Mouse (Mus musculus) E14TG2a.4 (cell line): ENCODE measurements around the gene Cyp2ab1.
"Not testable (repeated sequence)": the region's sequence is repeated elsewhere in the genome, so short reads cannot be mapped to it uniquely, and the experiment has no call there.

Source experiments
- H3K27me3 ChIP-seq: 2 replicates; pipeline ENCODE4 v1.6.1; 2014; ENCODE audit warnings: low read length, control low read depth; ENCODE audit not compliant: insufficient read depth
- H3K36me3 ChIP-seq: 2 replicates; pipeline ENCODE4 v1.6.1; 2014; ENCODE audit warnings: low read length, control low read depth; ENCODE audit not compliant: insufficient read depth
- H3K4me1 ChIP-seq: replicated peaks from 2 replicates; pipeline ENCODE4 v1.6.1; 2014; ENCODE audit warnings: low read depth, low read length, control low read depth
- H3K4me3 ChIP-seq: replicated peaks from 2 replicates; pipeline ENCODE4 v1.5.1; 2014; ENCODE audit warnings: mild to moderate bottlenecking, low read length
- H3K9me3 ChIP-seq: 2 replicates; pipeline ENCODE4 v1.6.1; 2014; ENCODE audit warnings: low read length, control low read depth
- CTCF ChIP-seq: conservative IDR thresholded peaks from 2 replicates; pipeline ENCODE4 v1.5.1; 2014; ENCODE audit warnings: low read length
- NANOG ChIP-seq: IDR thresholded peaks from 2 replicates; pipeline ENCODE4 v1.6.1; 2014; ENCODE audit warnings: borderline replicate concordance, low read length, mixed read lengths
- POU5F1 ChIP-seq: IDR thresholded peaks from 2 replicates; pipeline ENCODE4 v1.6.1; 2014; ENCODE audit warnings: low read length, borderline replicate concordance

The Cyp2ab1 gene

DNA sequence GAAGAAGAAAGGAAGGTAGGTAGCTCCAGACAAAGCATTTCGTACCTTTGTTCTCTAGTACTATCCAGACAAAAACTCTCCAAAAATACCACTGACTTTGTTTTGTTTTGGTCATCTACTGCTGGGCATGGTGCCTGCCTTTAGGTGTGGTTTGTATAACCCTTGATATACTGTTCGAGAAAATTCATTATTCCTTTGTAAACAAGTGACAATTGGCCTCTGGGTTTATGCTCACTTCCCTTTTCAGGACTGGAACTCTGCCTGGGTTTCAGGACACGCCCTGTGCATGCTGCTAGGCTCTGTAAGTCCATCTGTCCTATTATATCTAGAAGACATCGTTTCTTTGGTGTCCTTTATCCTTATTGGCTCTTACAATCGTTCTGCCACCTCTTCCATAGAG lies at the start of gene Cyp2ab1:
Gene Cyp2ab1 (minus strand): TSS at position 119 of the 400 bp plus-strand sequence.
- Histone ChIP-seq H3K27me3 (no peaks in the 10 kb centered on the region), H3K36me3 (peaks cover 17% of the 10 kb centered on the region), H3K9me3 (no peaks in the 10 kb centered on the region), H3K4me3 (no peak within 1 kb of the TSS), H3K4me1 (peaks cover 14% of the 10 kb centered on the region)
- TF ChIP-seq POU5F1 = no peak
- TF ChIP-seq CTCF = no peak
- TF ChIP-seq NANOG = no peak

DNA sequence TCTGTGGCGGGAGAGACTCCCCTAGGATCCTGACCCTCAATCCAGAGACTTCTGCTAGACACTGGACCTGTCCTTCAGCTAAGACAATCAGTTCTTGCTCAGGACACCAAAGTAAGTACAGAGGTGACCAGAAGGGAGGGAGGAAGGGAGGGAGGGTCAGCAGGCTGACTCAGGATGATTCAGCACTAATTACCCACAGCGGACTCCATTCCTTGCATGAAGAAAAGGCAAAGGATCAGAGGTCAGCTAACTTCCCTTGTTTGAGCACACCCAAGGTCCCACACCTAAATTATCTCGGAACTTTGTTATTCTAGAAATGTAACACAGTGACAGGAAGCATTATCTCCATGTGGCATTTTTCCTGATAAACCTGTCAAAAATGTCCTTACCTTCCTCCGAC lies 46.5 kb upstream of the Cyp2ab1 start:
- H3K27me3 ChIP-seq = no peaks in the 10 kb centered on the region
- peaks cover 57% of the 10 kb centered on the region for H3K36me3 ChIP-seq
- no peaks in the 10 kb centered on the region for H3K9me3 ChIP-seq
- H3K4me1 ChIP-seq = peaks cover 88% of the 10 kb centered on the region
- TF ChIP-seq NANOG = no peak
- peak overlapping the region; percentile 41 for H3K4me3 ChIP-seq

DNA sequence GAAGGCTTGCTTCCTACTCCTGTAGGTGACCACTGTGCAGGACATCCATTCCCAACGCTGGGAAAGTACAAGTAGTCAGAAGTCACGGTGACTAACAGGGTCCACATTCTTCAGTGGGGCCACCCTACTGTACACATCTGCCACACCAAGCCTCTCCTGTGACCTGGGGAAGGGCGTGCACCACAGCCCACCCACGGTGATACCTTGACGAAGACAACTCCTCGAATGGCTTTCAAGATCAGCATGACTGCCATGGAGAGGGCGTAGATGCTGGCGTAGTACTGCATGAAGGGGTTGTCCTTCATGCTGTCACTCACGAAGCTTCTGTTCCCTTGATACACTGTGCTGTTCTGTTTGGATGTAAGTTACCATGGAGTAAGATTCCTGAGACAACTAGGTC lies 43.0 kb upstream of the Cyp2ab1 start:
- H3K9me3 ChIP-seq = no peaks in the 10 kb centered on the region
- TF ChIP-seq NANOG = no peak
- TF ChIP-seq CTCF = no peak
- TF ChIP-seq POU5F1 = no peak
- peaks cover 80% of the 10 kb centered on the region for H3K36me3 ChIP-seq
- no peak overlapping the region for H3K4me3 ChIP-seq
- peaks cover 66% of the 10 kb centered on the region for H3K4me1 ChIP-seq
- H3K27me3 ChIP-seq = no peaks in the 10 kb centered on the region

DNA sequence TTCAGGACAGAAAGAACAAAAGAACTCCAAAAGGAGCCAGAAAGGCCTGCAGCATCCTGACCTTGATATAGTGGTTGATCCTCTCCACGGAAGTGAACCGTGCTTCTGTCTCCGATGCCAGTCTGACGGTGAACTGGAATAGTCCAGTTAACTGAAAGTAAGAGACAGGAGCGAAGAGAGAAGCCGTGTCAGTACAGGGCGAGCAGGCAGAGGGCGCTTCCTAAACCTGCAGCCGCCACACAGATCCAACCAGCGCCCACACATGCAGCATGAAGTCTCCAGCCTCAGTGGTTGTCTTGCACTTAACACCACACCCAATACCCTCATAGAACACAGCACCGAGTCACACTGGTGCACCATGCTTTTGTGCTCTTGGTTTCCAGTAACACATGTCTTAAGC lies 36.9 kb upstream of the Cyp2ab1 start:
- Histone ChIP-seq H3K36me3 (peaks cover 68% of the 10 kb centered on the region), H3K27me3 (no peaks in the 10 kb centered on the region), H3K4me1 (peaks cover 55% of the 10 kb centered on the region), H3K4me3 (peak overlapping the region; percentile 66), H3K9me3 (no peaks in the 10 kb centered on the region)
- TF ChIP-seq POU5F1 = no peak
- TF ChIP-seq CTCF = 0 out of 2 replicates have a peak, but pooled peaks have one; percentile 8

DNA sequence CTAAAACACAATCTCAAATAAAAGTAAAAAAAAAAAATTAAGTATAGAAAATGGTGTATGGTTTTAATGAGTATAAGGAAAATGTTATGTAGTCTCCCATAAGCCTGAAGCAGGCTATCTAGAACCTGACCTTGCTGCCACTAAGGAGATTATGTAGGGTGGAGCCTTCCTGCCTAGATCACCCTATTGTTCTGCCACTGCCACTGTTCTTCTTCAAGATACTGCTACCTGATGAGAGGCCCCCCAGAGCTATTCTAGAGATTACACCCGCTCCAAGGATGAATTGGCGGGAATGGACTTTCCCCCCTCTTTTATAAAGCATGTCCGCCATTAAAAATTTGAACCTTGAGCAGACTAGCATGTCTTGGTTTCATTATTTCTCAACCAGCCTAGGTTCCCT lies 36.3 kb upstream of the Cyp2ab1 start:
- H3K4me1 ChIP-seq = peaks cover 55% of the 10 kb centered on the region
- H3K27me3 ChIP-seq, H3K9me3 ChIP-seq: not testable (repeated sequence)
- peak overlapping the region; percentile 66 for H3K4me3 ChIP-seq
- H3K36me3 ChIP-seq = peaks cover 68% of the 10 kb centered on the region

DNA sequence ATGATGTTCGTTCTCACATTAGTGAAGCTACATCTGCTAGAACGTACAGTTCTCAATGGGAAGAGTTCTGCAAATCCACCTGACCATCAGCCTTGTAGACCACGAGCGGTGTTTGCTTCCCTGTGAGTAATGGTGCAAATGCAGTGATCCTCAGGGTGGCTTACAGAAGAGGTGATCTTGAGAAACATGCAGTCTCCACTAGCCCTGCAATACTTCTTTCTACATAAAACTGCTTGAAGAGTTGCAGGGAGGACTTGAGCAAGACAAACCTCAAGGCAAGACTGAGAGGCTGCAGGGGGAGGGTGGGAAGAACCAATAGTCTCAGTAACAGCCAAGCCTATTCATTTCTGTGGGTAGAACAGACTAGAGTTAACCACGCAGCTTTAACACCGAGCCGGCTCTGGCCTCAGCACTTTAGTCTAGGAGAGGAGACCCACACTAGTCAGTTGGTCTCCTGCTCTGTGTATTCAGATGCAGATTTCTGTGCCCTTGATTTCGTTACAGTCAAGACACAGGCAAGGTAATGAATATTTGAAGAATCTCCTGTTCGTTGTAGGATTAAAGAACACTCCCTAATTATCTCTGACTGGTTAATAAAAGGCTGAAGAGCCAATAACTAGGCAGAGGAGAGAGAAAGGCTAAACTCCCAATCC lies 34.6 kb upstream of the Cyp2ab1 start:
- no peaks in the 10 kb centered on the region for H3K27me3 ChIP-seq
- H3K4me3 ChIP-seq = peak overlapping the region; percentile 66
- TF ChIP-seq POU5F1 (no peak), CTCF (no peak), NANOG (no peak)

DNA sequence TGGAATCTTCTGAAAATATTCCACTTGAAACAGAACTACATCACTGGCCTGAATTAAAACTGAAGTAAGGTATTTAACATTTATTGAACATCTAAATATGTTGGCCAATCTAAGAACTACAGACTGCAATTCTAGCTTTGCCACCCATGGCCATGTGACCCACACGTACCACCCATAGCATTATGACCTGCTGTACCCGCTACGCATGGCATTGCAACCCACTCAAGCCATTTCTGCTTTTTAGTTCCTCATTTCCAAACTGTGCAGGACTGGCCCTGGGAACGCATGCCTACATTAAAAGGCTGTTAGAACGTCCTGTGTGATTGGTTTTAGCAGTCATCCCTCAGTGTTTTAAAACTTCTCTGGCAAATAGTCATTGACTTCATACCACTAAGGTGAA lies 32.6 kb upstream of the Cyp2ab1 start:
- Histone ChIP-seq H3K27me3 (no peaks in the 10 kb centered on the region), H3K36me3 (peaks cover 67% of the 10 kb centered on the region), H3K4me3 (no peak overlapping the region), H3K4me1 (peaks cover 39% of the 10 kb centered on the region), H3K9me3 (no peaks in the 10 kb centered on the region)
- TF ChIP-seq POU5F1 (no peak), CTCF (no peak), NANOG (no peak)

More for the DNA sequence above, 34.6 kb upstream of the Cyp2ab1 start:
- no peaks in the 10 kb centered on the region for H3K9me3 ChIP-seq
- peaks cover 66% of the 10 kb centered on the region for H3K36me3 ChIP-seq
- H3K4me1 ChIP-seq = peaks cover 55% of the 10 kb centered on the region

DNA sequence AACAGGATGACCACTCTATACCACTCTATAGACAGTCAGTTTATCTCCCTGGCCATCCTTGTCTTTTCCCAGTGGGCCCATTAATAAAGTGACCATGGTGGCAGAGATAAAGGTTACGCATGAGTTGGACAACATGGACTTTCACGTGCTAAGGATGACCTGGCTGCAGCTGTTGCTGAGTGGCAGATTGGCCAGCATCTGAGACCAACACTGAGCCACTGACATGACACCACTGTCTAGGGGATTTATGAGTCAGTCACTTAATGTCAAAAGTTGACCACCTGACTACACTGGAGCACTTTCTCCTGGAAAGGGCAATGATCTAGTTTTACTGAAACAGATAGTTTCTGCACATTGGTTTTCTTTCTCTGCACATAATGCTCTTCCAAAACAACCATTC lies 29.6 kb upstream of the Cyp2ab1 start:
- Histone ChIP-seq H3K4me1 (peaks cover 22% of the 10 kb centered on the region), H3K9me3 (no peaks in the 10 kb centered on the region), H3K4me3 (no peak overlapping the region), H3K36me3 (peaks cover 86% of the 10 kb centered on the region), H3K27me3 (no peaks in the 10 kb centered on the region)
- TF ChIP-seq POU5F1 (no peak), NANOG (no peak), CTCF (no peak)

DNA sequence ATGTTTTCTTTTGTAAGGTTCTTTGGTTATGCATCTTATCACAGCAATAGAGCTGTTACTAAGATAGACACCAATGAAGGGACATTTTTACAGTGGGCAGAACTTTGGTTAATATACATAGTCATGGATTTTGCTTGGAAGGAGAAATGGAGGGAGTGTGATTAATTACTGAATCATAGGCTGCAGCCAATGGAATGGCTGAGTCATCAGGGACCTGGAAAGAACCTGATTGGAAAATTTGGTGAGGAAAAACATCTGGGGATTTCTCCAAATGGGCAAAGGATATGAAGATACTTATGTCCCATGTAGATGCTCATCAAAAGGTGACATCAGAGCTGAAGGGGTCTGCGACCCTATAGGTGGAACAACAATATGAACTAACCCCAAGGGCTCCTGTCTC lies 28.8 kb upstream of the Cyp2ab1 start:
- Histone ChIP-seq H3K4me3 (no peak overlapping the region), H3K27me3 (no peaks in the 10 kb centered on the region), H3K9me3 (no peaks in the 10 kb centered on the region), H3K36me3 (peaks cover 86% of the 10 kb centered on the region), H3K4me1 (peaks cover 15% of the 10 kb centered on the region)
- TF ChIP-seq POU5F1 (no peak), CTCF (no peak), NANOG (no peak)

DNA sequence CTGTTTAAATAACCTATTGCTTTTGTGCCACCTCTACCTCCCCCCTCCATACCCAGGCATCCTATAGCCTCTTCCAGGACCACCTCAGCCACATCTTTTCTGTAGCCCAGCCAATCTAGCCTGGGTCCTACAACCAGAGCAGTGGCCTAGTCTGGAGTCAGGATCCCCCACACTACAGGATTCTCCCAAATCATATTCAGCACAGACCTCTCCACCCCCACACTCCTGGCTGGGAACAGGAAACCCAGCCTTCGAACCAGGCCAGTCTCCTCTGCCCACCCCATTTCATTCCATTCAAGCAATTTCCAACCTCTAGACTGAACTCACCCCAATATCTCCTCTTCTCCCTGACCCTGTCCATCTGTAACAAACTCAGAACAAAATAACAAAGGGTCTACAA lies 20.3 kb upstream of the Cyp2ab1 start:
- H3K27me3 ChIP-seq = no peaks in the 10 kb centered on the region
- peaks cover 84% of the 10 kb centered on the region for H3K36me3 ChIP-seq
- H3K9me3 ChIP-seq = no peaks in the 10 kb centered on the region
- H3K4me3 ChIP-seq = no peak overlapping the region
- TF ChIP-seq NANOG (no peak), POU5F1 (no peak), CTCF (no peak)
- peaks cover under 1% of the 10 kb centered on the region; the same call in 1 of the 2 replicates for H3K4me1 ChIP-seq
